Mouse (Mus musculus) erythroblast, embryonic 14.5 days (primary cell): ENCODE results near the gene Sh2d1b1.

Experiments used
- GATA1 ChIP-seq: IDR thresholded peaks from 2 replicates; pipeline ENCODE4 v1.6.1; 2012; ENCODE audit warnings: low read length, inconsistent platforms, mixed read lengths
- TAL1 ChIP-seq: IDR thresholded peaks from 3 replicates; pipeline ENCODE4 v1.6.1; 2012; ENCODE audit warnings: low read length, inconsistent platforms, mixed read lengths

- TF ChIP-seq TAL1 = no peak
- no peak for TF ChIP-seq GATA1
These were observed 3.9 kb upstream of the Sh2d1b1 start for GRCm38 (mm10) chr1:170273252-170273651.
